Mouse (Mus musculus) skeletal muscle tissue, adult 2 months (tissue): Measurements from ENCODE around the gene Brd4.

Source experiments
- DNase-seq: peaks from one replicate; pipeline ENCODE4 v3.0.0-alpha.2; 2012; ENCODE audit warnings: low read depth, low spot score

Gene Brd4

GRCm38 (mm10) chr17:32281126-32281525 lies 3.4 kb downstream of the Brd4 start:
- no peak for DNase-seq

GRCm38 (mm10) chr17:32280575-32280974 lies 3.9 kb downstream of the Brd4 start:
- DNase-seq: no peak

GRCm38 (mm10) chr17:32277201-32277600 lies 7.3 kb downstream of the Brd4 start:
- DNase-seq: no peak

GRCm38 (mm10) chr17:32275568-32275967 lies 9.0 kb downstream of the Brd4 start:
- DNase-seq: no peak

- DNase-seq: no peak
Observed at GRCm38 (mm10) chr17:32269151-32269550, 15.4 kb downstream of the Brd4 start.

GRCm38 (mm10) chr17:32268540-32268960 lies 16.0 kb downstream of the Brd4 start:
- DNase-seq: peak; percentile 49

GRCm38 (mm10) chr17:32268096-32268495 lies 16.4 kb downstream of the Brd4 start:
- no peak for DNase-seq

- DNase-seq: no peak
Observed at GRCm38 (mm10) chr17:32267617-32268016, 16.9 kb downstream of the Brd4 start.

GRCm38 (mm10) chr17:32263672-32264071 lies 20.9 kb downstream of the Brd4 start:
- DNase-seq: peak; percentile 33

GRCm38 (mm10) chr17:32262831-32263559 lies 21.5 kb downstream of the Brd4 start:
- no peak for DNase-seq

- no peak for DNase-seq
Observed at GRCm38 (mm10) chr17:32258869-32259268, 25.7 kb downstream of the Brd4 start.

- no peak for DNase-seq
Observed at GRCm38 (mm10) chr17:32257944-32258343, 26.6 kb downstream of the Brd4 start.

- DNase-seq: no peak
Observed at GRCm38 (mm10) chr17:32257452-32257851, 27.1 kb downstream of the Brd4 start.

GRCm38 (mm10) chr17:32256896-32257295 lies 27.6 kb downstream of the Brd4 start:
- no peak for DNase-seq

GRCm38 (mm10) chr17:32253261-32253660 lies 31.3 kb downstream of the Brd4 start:
- DNase-seq: no peak

GRCm38 (mm10) chr17:32251827-32252470 lies 32.6 kb downstream of the Brd4 start:
- no peak for DNase-seq

GRCm38 (mm10) chr17:32250066-32250465 lies 34.5 kb downstream of the Brd4 start:
- peak; percentile 69 for DNase-seq

- DNase-seq: no peak
Observed at GRCm38 (mm10) chr17:32248192-32248591, 36.3 kb downstream of the Brd4 start.

- DNase-seq: no peak
Observed at GRCm38 (mm10) chr17:32247616-32248015, 36.9 kb downstream of the Brd4 start.

GRCm38 (mm10) chr17:32246117-32246516 lies 38.4 kb downstream of the Brd4 start:
- no peak for DNase-seq

- DNase-seq: no peak
Observed at GRCm38 (mm10) chr17:32240881-32241531, 43.5 kb downstream of the Brd4 start.

- DNase-seq: no peak
Observed at GRCm38 (mm10) chr17:32238589-32238988, 45.9 kb downstream of the Brd4 start.
